Mouse (Mus musculus): ENCODE results near the gene Mettl5.

Mettl5 gene

GRCm38 (mm10) chr2:69825898-69826297, 59.5 kb downstream of the Mettl5 start:
- no peak for TF ChIP-seq GATA4 (IDR thresholded peaks at IDR 0.05; ENCODE audit: insufficient replicate concordance, low read length)

DNA sequence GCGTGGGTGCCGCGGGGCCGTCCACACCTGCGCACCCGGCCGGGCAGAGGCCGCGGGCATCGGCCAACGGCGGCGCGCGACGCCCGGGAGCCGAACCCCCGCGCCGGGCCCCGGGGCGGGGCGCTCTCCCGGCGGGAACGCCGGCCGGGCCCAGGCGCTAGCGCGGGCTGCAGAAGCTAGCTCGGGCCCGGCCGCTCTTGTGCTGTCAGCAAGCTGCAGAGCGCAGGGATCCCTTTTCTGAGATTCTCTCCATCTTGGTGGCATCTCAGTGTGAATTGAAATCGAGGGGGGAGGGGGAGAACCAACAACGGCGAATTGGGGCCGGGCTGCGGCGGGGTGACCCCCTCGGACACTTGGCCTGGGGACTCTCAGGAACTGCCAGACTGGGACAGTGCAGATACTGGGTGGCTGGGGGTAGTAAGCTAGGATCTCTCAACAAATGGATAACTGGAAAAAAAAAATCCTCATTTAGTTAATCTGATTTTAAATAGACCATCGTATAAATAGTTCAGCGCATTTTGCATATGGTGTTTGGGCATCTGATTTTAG, 62.2 kb downstream of the Mettl5 start:
- TF ChIP-seq GATA4 (IDR thresholded peaks at IDR 0.05; ENCODE audit: insufficient replicate concordance, low read length), result no peak

- TF ChIP-seq GATA4 (IDR thresholded peaks at IDR 0.05; ENCODE audit: insufficient replicate concordance, low read length), result no peak
Measured at GRCm38 (mm10) chr2:69822361-69823128, 62.9 kb downstream of the Mettl5 start.

- TF ChIP-seq GATA4 (IDR thresholded peaks at IDR 0.05; ENCODE audit: insufficient replicate concordance, low read length), result no peak
Measured at GRCm38 (mm10) chr2:69821711-69822110, 63.7 kb downstream of the Mettl5 start, which contains the start of gene Klhl23. TSS of gene Klhl23 (plus strand) at chr2:69821944.

All from liver, adult (tissue).